Mouse (Mus musculus): ENCODE measurements around the gene 2610028H24Rik.

Gene 2610028H24Rik

DNA sequence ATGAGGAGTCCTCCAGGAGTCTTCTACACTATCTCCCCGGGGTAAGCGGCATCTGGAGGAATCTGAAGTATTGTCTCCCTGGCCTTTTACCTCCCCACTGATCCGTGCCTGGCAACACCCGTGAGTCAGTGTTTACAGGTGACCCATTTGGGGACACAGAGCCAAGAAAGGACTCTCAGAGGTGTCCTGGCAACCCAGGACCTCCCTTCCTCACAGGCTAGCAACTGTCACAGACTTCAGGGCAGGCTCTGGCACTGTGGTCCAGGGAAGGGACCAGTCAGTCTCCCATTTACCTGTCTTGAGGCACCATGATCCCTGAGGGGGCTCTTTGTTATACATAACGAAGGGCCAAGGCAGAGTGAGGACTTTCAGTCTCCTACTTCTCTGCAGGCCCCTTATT lies at the start of gene 2610028H24Rik:
TSS of gene 2610028H24Rik (plus strand) at position 231 of the 400 bp plus-strand sequence.
- DNase-seq (ENCODE audit: low read depth), result no peak

GRCm38 (mm10) chr10:76408520-76408919 lies 40.4 kb upstream of the 2610028H24Rik start:
- no peak for DNase-seq (ENCODE audit: low read depth)

- DNase-seq (ENCODE audit: low read depth), result no peak
Measured at GRCm38 (mm10) chr10:76416811-76417210, 32.1 kb upstream of the 2610028H24Rik start.

GRCm38 (mm10) chr10:76425674-76426073 lies 23.2 kb upstream of the 2610028H24Rik start:
- DNase-seq (ENCODE audit: low read depth), result no peak

GRCm38 (mm10) chr10:76433925-76434324 lies 15.0 kb upstream of the 2610028H24Rik start:
- DNase-seq (ENCODE audit: low read depth), result no peak

- DNase-seq (ENCODE audit: low read depth), result no peak
Measured at GRCm38 (mm10) chr10:76439107-76439890, 9.6 kb upstream of the 2610028H24Rik start.

- no peak for DNase-seq (ENCODE audit: low read depth)
Measured at GRCm38 (mm10) chr10:76440281-76440680, 8.6 kb upstream of the 2610028H24Rik start, which contains the start of gene AC141477.1. Gene AC141477.1, minus strand, starts transcription at chr10:76440444.

- DNase-seq (ENCODE audit: low read depth), result peak; percentile 100
Measured at GRCm38 (mm10) chr10:76442178-76443088, 6.4 kb upstream of the 2610028H24Rik start, which contains the start of gene Pcnt. Gene Pcnt, minus strand, starts transcription at chr10:76442786.

DNA sequence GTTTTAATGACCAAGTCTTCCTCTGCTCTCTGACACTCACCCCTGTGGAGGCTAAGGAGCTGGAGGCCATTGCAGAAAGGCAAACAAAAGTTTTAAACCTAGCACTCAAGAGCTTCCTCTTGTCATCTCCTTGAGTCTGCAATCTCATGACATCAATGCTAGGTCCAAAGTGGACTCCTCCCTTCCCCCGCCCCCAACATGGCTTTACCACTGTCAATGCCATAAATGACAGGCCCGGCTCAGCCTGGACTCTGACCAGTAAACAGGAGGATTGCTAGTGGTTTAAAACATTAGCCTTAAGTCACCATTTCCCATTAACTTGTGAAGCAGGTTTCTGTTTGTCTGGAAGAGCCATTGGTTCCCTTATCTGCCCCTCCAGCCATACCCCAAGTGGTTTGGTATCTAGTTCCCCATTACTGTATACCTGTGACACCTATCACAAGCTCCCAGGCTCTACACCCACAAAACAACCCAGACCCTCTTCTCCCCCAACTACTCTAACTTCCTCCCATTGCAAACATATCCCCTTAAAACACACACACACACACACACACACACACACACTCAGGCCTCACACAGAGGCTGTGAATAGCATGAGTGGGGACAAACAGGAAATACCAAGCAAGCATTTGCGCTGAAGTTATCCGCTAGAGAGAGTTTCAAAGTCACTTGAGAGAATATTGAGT lies 2.7 kb upstream of the 2610028H24Rik start:
- no peak for DNase-seq (ENCODE audit: low read depth)

DNA sequence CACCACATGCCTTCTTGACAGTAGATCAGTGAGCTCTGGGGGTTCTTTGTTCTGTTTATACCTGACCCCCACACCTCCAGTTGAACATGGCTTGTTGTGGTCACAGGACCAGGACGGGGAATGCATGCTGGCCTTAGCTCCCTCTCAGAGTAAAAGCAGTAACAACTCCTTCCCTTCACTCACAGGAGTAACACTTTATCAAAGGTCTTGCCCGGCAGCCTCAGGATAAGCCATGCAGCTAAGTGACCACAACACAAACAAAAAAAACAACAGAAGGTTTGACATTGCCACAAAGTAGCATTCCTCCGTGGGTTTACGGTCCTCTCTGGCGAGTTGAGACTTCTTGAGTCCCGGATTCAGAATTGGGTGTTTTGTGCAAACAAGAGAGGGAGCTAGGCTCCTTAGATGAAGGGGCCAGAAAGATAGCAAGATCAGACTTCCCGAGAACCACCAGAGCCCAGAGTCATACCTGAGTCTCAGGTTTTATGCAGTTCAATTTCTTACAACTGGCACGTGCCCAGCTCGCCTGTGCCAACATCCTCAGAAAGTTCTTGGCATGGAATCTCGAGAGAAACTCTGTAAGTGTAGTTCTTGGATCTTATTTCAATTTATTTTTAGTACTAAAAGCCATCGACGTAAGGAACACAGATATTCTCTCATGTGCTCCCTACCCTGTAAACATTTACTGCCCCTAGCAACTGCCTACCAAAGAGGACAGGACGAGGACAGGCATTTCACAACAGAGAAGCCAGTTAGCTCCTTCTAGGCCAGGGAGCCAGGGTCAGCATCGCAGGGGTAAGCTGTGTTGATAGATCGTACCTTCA lies 1.3 kb upstream of the 2610028H24Rik start:
- DNase-seq (ENCODE audit: low read depth), result peak; percentile 46

GRCm38 (mm10) chr10:76455289-76455688 lies 6.4 kb downstream of the 2610028H24Rik start:
- DNase-seq (ENCODE audit: low read depth), result peak; percentile 86

- DNase-seq (ENCODE audit: low read depth), result peak; percentile 39
Measured at GRCm38 (mm10) chr10:76461255-76461654, 12.4 kb downstream of the 2610028H24Rik start.

- no peak for DNase-seq (ENCODE audit: low read depth)
Measured at GRCm38 (mm10) chr10:76462312-76462711, 13.4 kb downstream of the 2610028H24Rik start.

GRCm38 (mm10) chr10:76462721-76463120 lies 13.8 kb downstream of the 2610028H24Rik start:
- no peak for DNase-seq (ENCODE audit: low read depth)

DNA sequence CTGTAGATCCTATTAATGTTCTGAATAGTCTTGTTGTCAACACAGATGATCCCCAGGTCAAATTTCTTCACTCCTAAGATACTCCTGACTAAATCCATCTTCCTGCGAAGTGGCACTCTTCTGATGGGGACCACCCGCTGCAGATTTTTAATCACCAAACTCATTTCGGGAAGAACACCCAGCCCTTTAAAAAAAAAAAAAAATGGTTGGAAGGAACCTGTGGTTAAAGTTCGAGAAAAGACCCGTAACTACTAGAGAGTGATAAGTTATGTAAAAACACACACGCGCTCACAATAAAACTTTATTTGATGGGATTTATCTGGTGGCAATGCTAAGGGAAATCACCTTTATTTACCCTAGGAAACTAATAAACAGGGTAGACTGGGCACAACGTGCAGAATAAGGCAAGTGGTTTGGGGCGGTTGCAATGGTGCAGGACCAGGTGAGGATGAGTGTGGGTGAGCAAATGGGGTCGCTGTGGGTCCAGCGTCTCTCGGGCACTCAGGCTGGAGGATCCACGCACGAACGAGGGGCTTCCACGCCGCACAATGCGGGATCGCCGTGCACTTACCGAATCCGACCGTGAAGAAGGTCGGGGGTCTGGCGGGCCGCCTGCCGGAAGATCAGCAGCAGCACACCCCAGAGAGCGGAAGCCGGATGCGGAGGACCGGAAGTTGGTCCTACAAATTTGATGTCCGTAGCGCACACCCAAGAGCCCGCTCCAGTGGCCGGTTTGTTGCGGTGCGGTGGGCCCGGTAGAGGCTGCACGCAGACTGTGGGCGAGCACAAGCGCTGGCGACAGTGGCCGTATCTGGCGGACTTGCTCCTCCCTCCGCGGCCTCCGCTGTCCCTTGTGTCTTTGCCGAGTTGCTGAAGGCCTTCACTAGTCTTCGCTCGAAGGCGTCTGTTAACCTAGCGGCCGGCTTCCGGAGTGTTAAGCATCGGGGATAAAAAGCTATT lies 19.6 kb downstream of the 2610028H24Rik start, which contains the start of the genes Mcm3ap and Ybey:
TSS of gene Mcm3ap (plus strand) at position 725 of the 960 bp plus-strand sequence.
TSS of gene Ybey (minus strand) at position 912 of the 960 bp plus-strand sequence.
- DNase-seq (ENCODE audit: low read depth), result peak; percentile 94

- DNase-seq (ENCODE audit: low read depth), result no peak
Measured at GRCm38 (mm10) chr10:76473759-76474158, 24.9 kb downstream of the 2610028H24Rik start.

DNA sequence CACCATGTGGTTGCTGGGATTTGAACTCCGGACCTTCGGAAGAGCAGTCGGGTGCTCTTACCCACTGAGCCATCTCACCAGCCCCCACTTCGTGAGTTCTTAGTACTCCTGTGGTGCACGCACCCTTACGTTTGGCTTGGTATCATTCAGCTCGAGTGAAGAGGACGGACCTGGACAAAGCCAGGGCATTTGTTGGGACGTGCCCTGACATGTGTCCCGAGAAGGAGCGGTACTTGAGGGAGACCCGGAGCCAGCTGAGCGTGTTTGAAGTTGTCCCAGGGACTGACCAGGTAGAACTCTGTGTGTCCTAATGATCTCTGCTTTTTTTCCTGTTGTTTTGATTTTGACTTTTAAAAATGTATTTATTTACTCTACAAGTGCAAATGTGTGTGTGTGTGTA lies 32.0 kb downstream of the 2610028H24Rik start:
- DNase-seq (ENCODE audit: low read depth), result no peak

- DNase-seq (ENCODE audit: low read depth), result no peak
Measured at GRCm38 (mm10) chr10:76481480-76481879, 32.6 kb downstream of the 2610028H24Rik start.

DNA sequence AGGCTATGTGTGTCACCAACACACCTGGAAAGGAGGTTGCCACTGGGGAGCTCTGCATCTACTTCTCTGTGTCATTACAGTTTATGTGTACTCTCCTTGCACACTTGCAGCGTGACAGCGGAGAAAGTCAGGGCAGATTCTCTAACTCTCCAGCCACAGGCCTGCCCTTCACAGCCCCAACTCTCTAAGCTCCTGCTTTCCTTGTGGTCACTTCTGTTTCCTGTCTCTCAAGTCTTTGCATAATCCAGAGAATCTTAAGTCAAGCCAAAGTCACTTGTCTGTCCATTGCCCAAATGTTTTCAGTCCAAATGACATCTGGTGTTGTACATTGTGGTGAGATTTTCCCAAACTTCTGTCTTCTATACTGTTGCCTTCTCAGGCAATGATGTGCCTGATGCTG lies 37.4 kb downstream of the 2610028H24Rik start:
- DNase-seq (ENCODE audit: low read depth), result no peak

GRCm38 (mm10) chr10:76488265-76488664 lies 39.4 kb downstream of the 2610028H24Rik start:
- no peak for DNase-seq (ENCODE audit: low read depth)

All from NIH3T3 (cell line).